Mouse (Mus musculus) cerebellum, adult 18-20 months (tissue): ENCODE measurements at regions not wholly inside any gene's neighbourhood (a gene's known extent, or its start where the extent isn't known, plus 50 kb on each side); places are given as distances from the start of the nearest gene placed in this dataset.
A peak's percentile ranks its signal among the peaks of the same experiment; 100 is the strongest.

Experiments
- DNase-seq, 2 experiments: peaks; one replicate each; pipeline ENCODE4 v3.0.0; 2021

DNA sequence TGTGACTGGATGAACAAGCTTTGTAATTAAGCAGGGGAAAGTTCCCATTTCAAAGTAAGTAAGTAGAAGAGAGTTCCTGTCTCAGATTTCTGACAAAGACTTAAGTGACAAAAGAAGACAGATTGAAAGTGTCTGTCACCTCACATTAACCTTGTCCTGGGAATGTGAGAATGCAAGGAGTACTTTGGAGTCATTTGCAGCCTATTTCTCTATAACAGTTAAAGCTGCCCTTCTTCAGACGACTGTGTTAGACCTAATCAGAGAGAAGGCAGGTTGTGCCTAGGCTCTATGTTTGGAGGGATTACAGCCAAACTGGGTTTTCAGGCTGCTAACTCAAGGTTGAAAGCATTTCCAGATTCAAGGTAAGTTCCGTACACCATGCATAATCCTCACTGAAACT lies 446.5 kb downstream of the Pdgfc start:
- DNase-seq: no peak

DNA sequence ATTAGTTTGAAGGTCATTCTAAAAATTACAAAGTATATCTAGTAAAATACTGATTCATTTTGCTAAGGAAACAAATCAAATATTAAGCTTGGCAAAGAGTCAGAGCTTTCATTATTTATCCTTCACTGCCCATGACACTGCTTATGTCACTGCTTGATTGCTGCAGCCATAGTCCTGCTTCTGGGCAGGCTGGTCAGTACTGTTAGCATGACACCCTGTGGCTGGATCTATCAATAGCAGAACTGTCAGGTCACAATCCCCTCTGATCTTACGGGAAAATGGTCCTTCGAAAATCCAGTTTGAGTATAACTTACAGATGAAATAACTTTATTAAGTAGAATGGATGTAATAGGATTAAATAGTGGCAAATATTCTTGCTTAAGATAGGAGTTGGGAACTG lies 447.1 kb downstream of the Pdgfc start:
- no peak for DNase-seq

DNA sequence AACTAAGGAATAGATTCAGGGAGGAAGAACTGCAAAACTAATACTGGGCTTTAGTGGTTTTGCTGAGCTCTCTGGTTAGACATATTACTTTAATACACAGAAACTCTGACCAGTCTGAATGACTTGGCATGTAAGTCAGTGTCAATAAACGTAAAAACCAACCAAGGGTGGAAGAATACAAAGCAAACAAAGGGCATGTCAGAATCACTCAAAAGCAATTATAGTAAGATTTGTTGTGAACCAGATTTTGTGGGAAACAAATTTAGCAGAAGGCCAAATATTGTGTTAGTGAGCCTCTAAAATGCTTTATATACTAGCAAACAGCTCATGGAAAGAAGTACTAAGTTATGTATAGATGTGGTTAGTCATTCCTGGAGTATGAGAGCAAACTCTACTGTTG lies 427.1 kb upstream of the Ctso start:
- no peak for DNase-seq

DNA sequence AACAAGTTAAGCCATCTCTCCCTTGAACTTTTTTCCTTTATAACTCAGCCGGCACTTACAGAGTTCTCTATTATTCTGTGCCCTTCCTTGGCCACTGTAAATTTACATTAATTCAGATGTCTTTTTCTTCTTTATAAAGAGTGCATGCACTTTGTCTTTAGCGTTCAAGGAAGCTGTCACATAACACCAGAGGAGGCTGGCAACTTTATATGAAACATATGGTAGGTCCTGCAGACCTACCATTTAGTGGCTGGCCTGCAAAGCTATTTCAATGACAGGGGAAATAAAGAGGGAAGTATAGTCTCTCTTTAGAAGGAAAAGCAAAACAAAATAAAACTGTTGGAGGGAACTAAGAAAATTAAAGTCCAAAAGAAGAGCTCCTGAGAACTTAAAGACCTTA lies 423.8 kb upstream of the Ctso start:
- DNase-seq: no peak

DNA sequence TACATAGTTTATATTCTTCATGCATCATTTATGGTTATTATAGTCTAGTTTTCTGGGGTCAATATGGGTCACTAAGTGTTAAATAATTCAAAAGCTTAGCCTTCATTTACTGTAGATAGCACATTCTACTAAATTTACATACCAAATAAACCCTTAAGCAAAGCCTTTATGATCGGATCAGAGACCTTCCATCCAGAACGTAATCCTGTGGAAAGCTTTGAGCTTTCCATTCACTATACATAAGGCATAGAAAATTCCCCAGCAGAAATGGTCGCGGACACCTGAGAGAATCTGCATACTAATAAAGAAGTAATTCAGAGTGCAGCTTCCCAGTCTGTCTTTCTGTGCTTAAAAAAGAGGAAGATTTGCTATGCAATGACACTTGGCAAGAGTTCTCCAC lies 410.6 kb upstream of the Ctso start:
- no peak for DNase-seq

DNA sequence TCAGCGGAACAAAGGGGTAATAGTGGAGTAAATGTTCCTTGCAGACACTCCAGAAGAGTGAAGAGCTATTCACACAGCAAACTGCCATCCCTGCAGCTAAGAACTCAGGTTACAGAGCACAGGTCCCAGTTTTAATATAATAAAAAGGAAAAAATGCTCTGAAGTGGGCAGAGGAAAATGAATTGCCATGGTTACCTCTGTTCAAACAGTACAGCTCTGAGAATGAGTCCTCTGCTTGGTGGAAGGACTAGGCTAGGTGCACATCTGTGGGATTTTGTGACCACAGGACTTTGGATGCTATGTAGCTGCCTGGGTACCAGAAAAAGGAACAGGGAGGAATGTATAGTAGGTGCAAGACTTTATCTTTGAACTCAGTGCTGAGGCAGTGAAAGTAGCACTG lies 401.5 kb upstream of the Ctso start:
- DNase-seq: no peak

DNA sequence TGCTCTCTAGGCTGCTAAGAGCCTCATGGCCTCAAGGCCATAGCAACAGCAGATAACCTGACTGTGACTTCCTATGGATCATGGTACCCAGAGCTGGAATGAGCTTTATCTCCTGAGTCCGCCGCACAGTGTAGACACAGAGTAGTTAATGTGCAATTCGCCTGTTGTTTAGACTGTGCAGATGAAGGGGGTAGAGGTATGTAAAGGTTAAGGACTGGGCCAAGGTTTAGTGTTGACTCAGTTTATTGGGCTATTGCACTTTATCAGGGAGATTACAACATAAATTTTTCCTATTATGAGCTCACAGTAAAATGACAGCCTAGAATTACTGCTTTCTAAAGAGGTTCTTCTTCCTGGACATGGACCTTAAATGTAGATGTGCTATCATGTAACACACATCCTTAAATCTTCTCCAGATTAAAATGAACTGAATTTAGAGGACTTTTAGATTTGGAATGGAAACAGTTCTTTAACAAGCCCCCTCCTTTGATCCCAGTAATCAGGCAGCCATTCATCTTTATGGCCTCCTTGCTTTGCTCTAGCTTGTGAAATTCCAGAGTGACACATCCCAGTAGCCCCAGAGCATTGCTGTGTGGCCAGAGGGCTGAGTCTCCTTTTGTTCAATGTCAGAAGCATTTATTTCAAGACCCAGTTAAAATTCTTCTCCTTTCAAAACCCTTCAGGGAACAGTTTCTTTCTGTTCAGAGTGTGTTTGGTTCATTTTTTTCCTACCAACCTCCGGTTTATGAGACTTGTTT lies 396.8 kb upstream of the Ctso start:
- no peak for DNase-seq

DNA sequence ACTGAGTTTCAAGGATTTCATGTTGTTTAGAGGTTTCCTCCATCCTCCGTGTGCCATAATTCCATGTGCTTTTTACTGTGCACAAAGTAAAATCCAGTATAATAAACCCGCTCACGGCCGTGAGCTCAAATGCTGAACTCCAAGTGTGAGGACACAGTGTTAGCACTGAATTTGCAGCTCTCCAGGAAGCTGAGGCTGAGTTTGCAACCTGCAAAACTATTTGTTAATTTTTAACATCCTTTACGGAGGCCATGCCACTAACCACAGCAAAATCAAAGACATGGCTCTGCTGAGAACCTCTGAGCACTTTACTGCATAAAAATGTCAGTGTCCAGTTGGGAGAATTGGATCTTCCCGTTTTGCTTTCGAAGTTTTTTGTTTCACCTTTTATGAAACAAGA lies 377.6 kb upstream of the Ctso start:
- DNase-seq: no peak

DNA sequence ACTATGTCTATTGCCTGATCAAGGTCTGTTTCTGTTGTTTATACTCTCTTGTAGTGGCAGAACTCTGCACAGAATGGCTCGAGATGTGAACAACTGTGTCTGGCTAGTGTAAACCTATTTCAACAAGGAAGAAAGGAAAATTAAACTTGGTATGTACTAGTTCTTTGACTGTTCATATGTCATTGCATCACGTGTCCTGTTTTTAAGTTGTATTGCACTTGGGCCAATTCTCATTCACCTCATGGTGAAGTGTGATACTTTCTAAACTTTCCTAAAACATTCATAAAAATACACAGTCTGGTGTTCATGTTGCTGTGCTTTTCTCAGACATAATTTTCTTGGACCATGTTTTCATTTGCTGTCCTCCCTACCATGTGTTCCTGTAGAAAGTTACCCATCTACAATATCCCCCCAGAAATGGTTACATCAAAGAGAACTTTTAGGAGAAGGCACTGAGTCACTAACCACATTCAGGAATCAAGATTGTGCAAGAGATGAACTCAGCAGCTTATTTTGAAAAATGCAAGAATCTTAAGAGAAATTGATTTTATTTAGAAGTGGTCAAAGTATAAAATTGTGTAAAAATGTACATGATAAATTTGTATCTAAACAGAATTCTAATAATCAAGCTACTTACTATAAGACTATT lies 369.7 kb upstream of the Ctso start:
- DNase-seq: no peak

DNA sequence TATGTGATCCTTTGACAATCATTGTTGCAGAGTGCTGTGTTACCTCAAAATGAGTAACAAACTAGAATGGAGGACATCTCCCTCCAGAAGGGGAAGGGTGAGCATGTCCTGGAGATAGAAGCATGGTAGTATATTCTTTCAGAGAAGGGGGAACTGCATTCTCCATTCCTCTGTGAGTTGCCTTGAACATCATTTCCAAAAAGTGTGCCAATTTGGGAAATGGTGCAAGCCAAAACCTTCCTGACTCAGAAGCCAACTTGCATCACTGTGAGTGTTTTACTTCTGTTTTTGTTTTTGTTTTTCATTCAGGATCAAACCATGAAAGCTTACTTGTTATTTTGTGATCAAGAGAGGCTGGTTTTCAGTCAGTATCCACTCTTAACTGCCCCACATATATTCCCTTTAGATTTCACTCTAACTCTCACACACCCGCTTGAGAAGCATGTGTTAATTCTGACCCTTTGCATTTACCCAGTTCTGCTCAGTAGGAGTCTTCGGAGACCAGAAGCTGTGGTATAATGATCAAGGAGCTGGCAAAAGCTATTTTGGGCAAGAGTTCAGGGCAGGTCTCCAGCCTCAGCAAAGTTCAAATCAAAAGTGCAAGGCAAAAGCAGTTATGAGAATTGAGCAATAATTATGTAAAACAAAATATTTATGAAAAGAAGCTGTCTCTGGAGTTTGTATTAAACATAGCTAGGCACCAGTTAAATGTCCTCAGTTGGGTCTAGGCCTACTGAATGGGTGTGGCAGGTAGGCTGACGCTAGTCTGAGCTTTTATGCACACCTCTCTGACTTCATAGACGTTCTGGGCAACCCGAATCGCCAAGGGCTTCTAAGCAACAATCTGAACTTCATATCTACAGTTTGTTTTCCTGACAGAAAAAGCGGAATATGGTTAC lies 368.3 kb upstream of the Ctso start:
- no peak for DNase-seq

DNA sequence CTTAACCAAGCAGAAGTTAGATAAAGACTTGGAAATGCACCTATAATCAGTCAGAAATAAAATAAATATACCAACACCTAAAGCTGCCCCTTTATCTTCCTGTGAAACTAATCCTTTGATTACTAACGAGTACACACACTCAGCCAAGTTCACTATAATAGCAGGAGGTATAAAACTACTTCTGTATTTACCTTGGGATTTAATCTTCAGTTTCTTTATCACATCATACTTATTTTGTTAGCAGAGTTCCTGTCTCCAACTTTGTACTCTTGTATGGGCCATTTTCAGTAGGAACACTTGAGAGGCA lies 367.7 kb upstream of the Ctso start:
- no peak for DNase-seq

DNA sequence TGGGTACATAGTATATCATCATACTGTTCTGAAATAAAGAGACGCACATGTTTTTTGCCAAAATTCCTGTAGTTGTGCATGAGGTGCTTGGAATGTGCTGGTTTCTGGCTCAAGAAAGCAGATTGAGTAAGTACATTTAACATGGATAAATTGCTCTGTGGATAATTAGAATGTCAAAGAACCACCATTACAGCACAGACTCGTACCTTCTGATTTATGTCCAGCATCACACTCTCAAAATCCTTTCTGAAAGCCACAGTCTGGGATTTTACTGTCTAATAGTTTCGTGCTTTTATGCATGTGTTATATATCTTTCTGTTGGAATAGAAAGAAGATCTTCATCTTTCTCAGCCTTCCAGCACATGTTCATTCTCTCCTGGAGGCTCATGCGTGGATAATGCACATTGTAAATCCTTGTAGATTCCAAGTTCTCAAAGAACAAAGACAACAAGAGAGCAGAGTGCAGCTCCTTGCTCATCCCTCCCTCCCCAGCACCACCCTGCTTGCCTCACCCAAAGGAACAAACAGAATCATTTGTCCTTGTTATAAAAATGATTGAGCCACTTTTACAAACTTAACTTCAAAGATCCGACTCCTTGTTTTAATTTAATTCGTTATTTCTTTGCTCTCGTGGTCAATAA lies 348.9 kb upstream of the Ctso start:
- no peak for DNase-seq

- DNase-seq: no peak
Observed at GRCm38 (mm10) chr3:81589109-81589508, 343.3 kb upstream of the Ctso start.

DNA sequence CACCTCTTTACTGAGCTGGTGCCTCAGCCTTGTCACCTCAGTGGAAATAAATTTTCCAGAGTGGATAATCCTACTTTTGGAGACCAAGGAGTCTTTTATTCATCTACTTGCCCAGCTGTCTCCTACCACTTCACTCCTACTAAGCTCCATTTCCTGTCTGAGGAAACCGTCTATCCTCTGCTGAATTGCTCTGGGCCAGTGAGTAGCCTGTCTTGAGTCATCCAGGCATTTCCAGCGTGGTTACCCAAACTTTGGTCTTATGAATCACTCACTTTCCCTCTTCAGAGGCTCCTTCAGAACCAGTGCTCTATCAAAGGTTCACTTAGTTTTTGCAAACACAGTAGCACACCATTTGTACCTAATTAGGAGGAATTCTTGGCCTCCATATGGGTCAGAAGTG lies 303.2 kb upstream of the Ctso start:
- no peak for DNase-seq

DNA sequence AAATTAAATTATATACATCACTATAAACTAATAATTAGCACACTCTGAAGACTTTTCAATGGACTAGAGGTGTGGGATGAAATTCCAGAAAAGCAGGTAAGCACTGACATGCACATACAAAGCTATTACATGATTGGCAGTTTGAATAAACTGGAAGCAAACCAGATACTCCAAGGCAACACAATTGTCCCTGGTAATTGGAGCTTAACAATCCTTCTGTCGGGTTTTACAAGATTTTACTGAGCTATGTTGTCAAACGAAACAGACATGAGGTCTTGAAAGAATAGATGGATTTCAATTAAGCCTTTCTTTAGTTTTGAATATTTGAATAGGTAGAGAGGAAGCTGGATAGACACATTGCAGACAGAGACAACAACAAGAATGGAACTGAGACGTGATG lies 273.9 kb upstream of the Ctso start:
- DNase-seq: no peak

GRCm38 (mm10) chr3:81661620-81662019 lies 270.8 kb upstream of the Ctso start:
- DNase-seq: no peak

DNA sequence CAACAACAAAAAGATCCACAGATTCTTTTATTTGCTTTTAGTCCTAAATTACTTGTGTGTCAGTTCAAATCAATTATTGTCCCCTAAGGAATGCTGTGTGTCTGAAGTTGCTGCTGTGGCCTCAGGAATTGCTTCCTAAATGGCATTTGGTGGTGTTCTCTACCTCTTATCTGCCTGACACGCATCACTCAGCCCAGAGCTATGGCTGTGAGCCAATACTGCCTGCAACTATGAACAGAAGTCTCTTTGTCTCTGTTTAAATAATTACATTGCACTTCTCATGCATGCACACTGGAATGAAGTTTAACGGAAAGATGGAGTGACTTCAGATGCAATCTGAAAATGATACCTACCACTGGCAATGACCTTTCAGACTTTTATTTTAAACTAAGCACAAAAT lies 266.1 kb upstream of the Ctso start:
- no peak for DNase-seq

- peak; percentile 5 to 8 for DNase-seq
Observed at GRCm38 (mm10) chr3:81676570-81676969, 255.8 kb upstream of the Ctso start.

GRCm38 (mm10) chr3:81701974-81702697 lies 230.3 kb upstream of the Ctso start:
- no peak for DNase-seq

- no peak for DNase-seq
Observed at GRCm38 (mm10) chr3:81718911-81719310, 213.5 kb upstream of the Ctso start.

DNA sequence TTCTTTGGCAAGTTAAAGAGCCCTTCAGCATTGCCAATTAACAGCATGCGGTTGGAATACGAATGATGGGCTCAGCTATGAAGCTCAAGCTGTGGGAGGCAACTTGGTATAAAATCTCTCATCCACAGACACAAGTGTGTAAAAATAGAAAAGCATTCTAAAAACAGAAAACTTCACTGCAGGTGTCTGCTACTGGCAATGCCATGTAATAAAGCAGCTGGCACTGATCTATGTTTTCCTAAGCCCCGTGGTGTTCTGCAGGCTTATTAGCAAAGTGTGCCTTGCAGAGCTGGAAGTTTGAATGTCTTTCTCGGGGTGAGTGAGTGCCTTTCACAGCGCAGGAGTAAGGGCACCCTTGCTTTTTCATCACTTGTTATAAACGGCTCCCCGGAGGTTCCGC lies 196.9 kb upstream of the Ctso start:
- no peak for DNase-seq

DNA sequence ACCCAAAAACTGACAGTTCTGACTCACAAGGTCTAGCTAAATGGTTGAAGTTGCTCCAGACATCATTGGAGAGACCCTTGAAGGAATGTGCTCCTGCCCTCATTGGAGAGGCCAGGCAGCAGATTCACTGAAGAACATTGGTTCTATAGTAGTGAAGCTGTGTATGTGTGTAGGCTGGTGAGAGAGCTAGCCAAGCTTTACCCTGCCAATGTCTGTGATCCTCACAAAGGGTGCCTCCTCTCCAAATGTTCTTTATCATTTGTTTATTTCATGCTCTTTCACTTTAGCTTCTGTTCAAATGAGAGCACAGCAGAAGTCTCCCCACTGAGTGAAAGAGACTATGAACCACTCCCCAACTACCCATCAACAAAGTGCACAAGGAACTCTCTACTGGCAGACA lies 195.6 kb upstream of the Ctso start:
- DNase-seq: no peak

DNA sequence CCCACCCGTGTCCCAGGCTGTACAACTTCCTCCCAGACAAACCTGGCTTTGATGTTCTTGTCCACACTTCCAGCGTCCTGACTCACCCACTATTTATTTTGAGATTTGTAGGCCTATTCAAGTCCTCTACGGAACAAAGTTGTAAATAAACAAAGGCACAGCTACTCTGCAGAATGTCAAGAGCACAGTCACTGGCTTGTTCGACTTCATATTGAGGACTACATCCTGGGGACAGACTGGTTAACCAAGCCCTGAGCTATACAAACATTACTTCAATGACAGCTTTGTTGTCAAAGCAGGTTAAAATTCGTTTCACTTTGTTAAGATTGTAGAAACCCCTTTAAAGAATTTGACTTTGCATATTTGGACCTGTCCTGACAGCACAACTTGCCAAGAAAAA lies 190.3 kb upstream of the Ctso start:
- no peak for DNase-seq
